Mouse (Mus musculus): ENCODE data around the gene Stat5b.

The Stat5b gene

GRCm38 (mm10) chr11:100863141-100863540 is 12.6 kb upstream of the Stat5b start:
- no peak for DNase-seq

GRCm38 (mm10) chr11:100861836-100862235 is 11.3 kb upstream of the Stat5b start:
- DNase-seq = no peak

- DNase-seq = no peak
Measured at GRCm38 (mm10) chr11:100861335-100861734, 10.8 kb upstream of the Stat5b start.

- DNase-seq = no peak
Measured at GRCm38 (mm10) chr11:100860198-100861048, 9.9 kb upstream of the Stat5b start.

- DNase-seq = no peak
Measured at GRCm38 (mm10) chr11:100859579-100860075, 9.1 kb upstream of the Stat5b start.

GRCm38 (mm10) chr11:100858935-100859578 is 8.5 kb upstream of the Stat5b start, which contains the start of gene Stat5a:
TSS of gene Stat5a (plus strand) at chr11:100859351.
- DNase-seq = no peak

GRCm38 (mm10) chr11:100857960-100858359 is 7.4 kb upstream of the Stat5b start:
- no peak for DNase-seq

GRCm38 (mm10) chr11:100855178-100855577 is 4.7 kb upstream of the Stat5b start:
- DNase-seq = no peak

GRCm38 (mm10) chr11:100854268-100854667 is 3.7 kb upstream of the Stat5b start:
- no peak for DNase-seq

- no peak for DNase-seq
Measured at GRCm38 (mm10) chr11:100853018-100853417, 2.5 kb upstream of the Stat5b start.

- no peak for DNase-seq
Measured at GRCm38 (mm10) chr11:100852088-100852487, 1.6 kb upstream of the Stat5b start.

- peak; percentile 67 for DNase-seq
Measured at GRCm38 (mm10) chr11:100850778-100851528, 429 bp upstream of the Stat5b start.

- no peak for DNase-seq
Measured at GRCm38 (mm10) chr11:100849456-100850037, 977 bp downstream of the Stat5b start.

- DNase-seq = no peak
Measured at GRCm38 (mm10) chr11:100848789-100849379, 1.6 kb downstream of the Stat5b start.

GRCm38 (mm10) chr11:100848080-100848479 is 2.4 kb downstream of the Stat5b start:
- DNase-seq = no peak

GRCm38 (mm10) chr11:100847572-100847971 is 3.0 kb downstream of the Stat5b start:
- DNase-seq = no peak

GRCm38 (mm10) chr11:100845793-100846192 is 4.7 kb downstream of the Stat5b start:
- no peak for DNase-seq

- DNase-seq = no peak
Measured at GRCm38 (mm10) chr11:100844121-100844520, 6.4 kb downstream of the Stat5b start.

GRCm38 (mm10) chr11:100843070-100843669 is 7.4 kb downstream of the Stat5b start:
- no peak for DNase-seq

GRCm38 (mm10) chr11:100842025-100842424 is 8.5 kb downstream of the Stat5b start:
- DNase-seq = no peak

GRCm38 (mm10) chr11:100840866-100841265 is 9.7 kb downstream of the Stat5b start:
- no peak for DNase-seq

- DNase-seq = no peak
Measured at GRCm38 (mm10) chr11:100839523-100839922, 11.0 kb downstream of the Stat5b start.
